Mouse (Mus musculus) left cerebral cortex, adult 18-20 months (tissue): ENCODE measurements at regions not wholly inside any gene's neighbourhood (a gene's known extent, or its start where the extent isn't known, plus 50 kb on each side); places are given as distances from the start of the nearest gene placed in this dataset.

Experiments
- DNase-seq, 2 experiments: peaks; one replicate each; pipeline ENCODE4 v3.0.0; 2021 to 2022; ENCODE audit warnings: low spot score in 2 of 2, mixed read lengths in 1 of 2

GRCm38 (mm10) chr1:136714987-136715386 lies 90.3 kb downstream of the Zfp281 start:
- DNase-seq, result no peak

- no peak for DNase-seq
Measured at GRCm38 (mm10) chr1:136717830-136718517, 93.3 kb downstream of the Zfp281 start.

- DNase-seq, result no peak
Measured at GRCm38 (mm10) chr1:136723839-136724443, 99.2 kb downstream of the Zfp281 start.

- DNase-seq, result no peak
Measured at GRCm38 (mm10) chr1:136725242-136725641, 100.5 kb downstream of the Zfp281 start.

- no peak for DNase-seq
Measured at GRCm38 (mm10) chr1:136726145-136726935, 101.6 kb downstream of the Zfp281 start.

- DNase-seq, result no peak
Measured at GRCm38 (mm10) chr1:136727868-136728631, 103.3 kb downstream of the Zfp281 start.

GRCm38 (mm10) chr1:136728632-136728944 lies 103.9 kb downstream of the Zfp281 start:
- DNase-seq, result no peak

GRCm38 (mm10) chr1:136730638-136731037 lies 105.9 kb downstream of the Zfp281 start:
- DNase-seq, result peak; percentile 41 to 48

- DNase-seq, result no peak
Measured at GRCm38 (mm10) chr1:136738030-136738429, 113.3 kb downstream of the Zfp281 start.

- DNase-seq, result peak; percentile 86 to 88
Measured at GRCm38 (mm10) chr1:136739486-136739885, 114.8 kb downstream of the Zfp281 start.

GRCm38 (mm10) chr1:136741061-136741460 lies 116.4 kb downstream of the Zfp281 start:
- DNase-seq, result peak; percentile 25 to 38

- peak; percentile 19 to 51 for DNase-seq
Measured at GRCm38 (mm10) chr1:136749188-136749587, 124.5 kb downstream of the Zfp281 start.

- DNase-seq, result no peak
Measured at GRCm38 (mm10) chr1:136751464-136752191, 126.9 kb downstream of the Zfp281 start.

- no peak for DNase-seq
Measured at GRCm38 (mm10) chr1:136754286-136754685, 129.6 kb downstream of the Zfp281 start.

- no peak for DNase-seq
Measured at GRCm38 (mm10) chr1:136758730-136759129, 134.0 kb downstream of the Zfp281 start.

- DNase-seq, result no peak
Measured at GRCm38 (mm10) chr1:136759164-136759563, 134.5 kb downstream of the Zfp281 start.

- DNase-seq, result no peak
Measured at GRCm38 (mm10) chr1:136761467-136761866, 136.8 kb downstream of the Zfp281 start.

GRCm38 (mm10) chr1:136768969-136769401 lies 144.3 kb downstream of the Zfp281 start:
- peak in 1 of 2 experiments; percentile 7 for DNase-seq

GRCm38 (mm10) chr1:136773743-136774142 lies 149.0 kb downstream of the Zfp281 start:
- no peak for DNase-seq

- DNase-seq, result no peak
Measured at GRCm38 (mm10) chr1:136776211-136776610, 151.5 kb downstream of the Zfp281 start.
